Mouse (Mus musculus): ENCODE results near the gene Ppfia3.

DNA sequence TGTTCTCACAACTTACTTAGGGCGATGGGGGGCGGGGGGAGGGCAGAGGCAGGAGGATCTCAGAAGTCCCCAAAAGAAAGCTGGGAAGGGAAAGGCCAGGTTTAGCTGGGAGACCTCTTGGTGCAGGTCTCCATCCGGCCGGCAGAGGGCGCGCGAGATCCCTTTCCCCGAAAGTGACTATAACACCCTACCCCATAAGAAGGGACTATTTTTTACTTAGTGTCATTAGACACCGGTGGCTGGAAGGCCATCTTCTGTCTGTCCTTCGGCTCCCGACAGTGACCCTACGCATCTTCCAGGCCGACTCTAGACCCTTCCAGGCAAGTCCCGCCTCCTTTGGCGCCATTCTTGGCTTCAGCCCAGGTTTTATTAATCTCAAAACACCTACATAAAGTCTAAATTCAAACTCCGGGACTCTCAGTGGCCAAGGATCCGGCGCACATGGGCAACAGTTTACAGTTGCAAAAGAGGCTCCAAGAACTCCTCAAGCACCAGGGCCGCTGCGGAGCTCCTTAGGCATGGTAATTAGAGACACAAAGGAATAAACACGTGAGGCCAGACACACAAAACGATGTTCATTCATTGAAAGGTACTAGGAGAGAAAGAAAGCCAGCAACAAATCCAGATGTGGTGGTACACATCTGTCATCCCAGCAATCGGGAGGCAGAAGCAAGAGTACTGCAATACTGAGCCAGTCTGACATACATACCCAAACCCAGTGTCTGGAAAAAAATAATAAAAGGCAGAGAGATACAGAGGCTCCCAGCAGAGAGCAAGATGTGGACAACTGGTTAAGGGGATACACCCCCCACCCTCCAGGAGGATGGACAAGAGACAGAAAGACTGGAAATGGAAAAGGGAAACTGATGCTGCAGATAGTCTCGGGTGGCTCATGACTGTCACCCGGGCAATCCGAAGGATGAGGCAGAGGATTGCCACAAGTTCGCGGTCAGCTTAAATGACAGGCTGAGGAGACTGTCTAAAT is 38.6 kb upstream of the Ppfia3 start, which contains the start of gene Kcna7:
- TF ChIP-seq CTCF (conservative IDR thresholded peaks at IDR 0.05; ENCODE audit: low read length) (peak; percentile 81), POU5F1 (IDR thresholded peaks at IDR 0.05; ENCODE audit: borderline replicate concordance, low read length) (no peak), NANOG (IDR thresholded peaks at IDR 0.05; ENCODE audit: borderline replicate concordance, low read length) (no peak)

Measured in E14TG2a.4 (cell line).